In the genomic region with DNA sequence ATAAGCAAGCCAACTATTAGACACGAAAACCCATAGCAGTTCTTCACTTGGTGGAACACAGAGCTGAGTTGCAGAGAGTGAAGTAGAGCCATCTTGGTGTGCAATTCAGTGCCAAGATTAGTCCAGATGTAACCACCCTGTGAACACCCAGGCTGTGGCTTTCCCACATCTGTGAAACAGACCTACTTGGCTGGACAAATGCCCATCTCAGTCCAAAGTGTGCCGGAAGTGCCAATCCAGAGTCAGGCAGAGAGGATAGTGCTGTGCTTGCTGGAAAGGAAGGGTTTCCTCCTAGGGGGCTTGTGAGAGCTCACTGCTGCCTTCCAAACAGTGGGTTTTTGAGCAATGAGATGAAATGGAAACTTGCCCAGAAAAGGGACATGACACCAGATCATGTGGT, we compare ENCODE assay signal across 15 mouse cellular contexts. TPM values are rescaled to one million over a fixed set of nuclear protein-coding genes. Genes with fewer than 3 reads are reported as not detected.
"Had no signal": no experiment of that assay in that cellular context is flagged by ENCODE, and none has a peak within 500 bp of the region (broad histone marks: within the 10 kb centered on the region; RNA-seq: fewer than 3 reads in every experiment).

No protein-coding gene starts in this region.

- ATAC-seq: intestine, postnatal 0 days; liver, embryonic 12.5 days; midbrain, embryonic 16.5 days had no signal

- H3K36me3 ChIP-seq: limb, embryonic 15.5 days; liver, embryonic 12.5 days; midbrain, embryonic 12.5 days; stomach, embryonic 15.5 days had no signal

- H3K4me2 ChIP-seq: limb, embryonic 15.5 days; liver, embryonic 12.5 days; midbrain, embryonic 12.5 days; stomach, embryonic 15.5 days had no signal

- H3K4me3 ChIP-seq: limb, embryonic 15.5 days; liver, embryonic 12.5 days; midbrain, embryonic 12.5 days; stomach, embryonic 15.5 days had no signal

- H3K27ac ChIP-seq: limb, embryonic 15.5 days; liver, embryonic 12.5 days; midbrain, embryonic 12.5 days; stomach, embryonic 15.5 days had no signal

- DNase-seq: layer of hippocampus, adult 9-11 months; layer of hippocampus, postnatal 36 days; right cerebral cortex, postnatal 14 days; thymus, postnatal 4 days had no signal

- H3K9me3 ChIP-seq: limb, embryonic 15.5 days; liver, embryonic 12.5 days; midbrain, embryonic 12.5 days; stomach, embryonic 15.5 days had no signal

- H3K4me1 ChIP-seq: limb, embryonic 15.5 days; liver, embryonic 12.5 days; midbrain, embryonic 12.5 days; stomach, embryonic 15.5 days had no signal

- H3K9ac ChIP-seq: limb, embryonic 15.5 days; liver, embryonic 12.5 days; midbrain, embryonic 12.5 days; stomach, embryonic 15.5 days had no signal

- H3K27me3 ChIP-seq: limb, embryonic 15.5 days; liver, embryonic 12.5 days; midbrain, embryonic 12.5 days; stomach, embryonic 15.5 days had no signal

RNA-seq across cellular contexts. Expression of gene Emx2, which starts 50.7 kb away (rescaled TPM):
- total RNA-seq: megakaryocyte-erythroid progenitor cell, adult 5-6 weeks had no signal
- polyA plus RNA-seq: intestine, postnatal 0 days; liver, embryonic 16.5 days; lung, embryonic 16.5 days; neural tube, embryonic 14.5 days; spleen, adult 2 months had no signal
